Mouse (Mus musculus): ENCODE measurements at regions not wholly inside any gene's neighbourhood (a gene's known extent, or its start where the extent isn't known, plus 50 kb on each side); places are given as distances from the start of the nearest gene placed in this dataset.
A peak's percentile ranks its signal among the peaks of the same experiment; 100 is the strongest.

- Histone ChIP-seq H3K4me3 (no peak overlapping the region), H3K9me3 (replicated peaks) (no peaks in the 10 kb centered on the region), H3K4me2 (no peak overlapping the region), H3K4me1 (no peaks in the 10 kb centered on the region), H3K36me3 (ENCODE audit: poor library complexity, severe bottlenecking) (no peaks in the 10 kb centered on the region), H3K27me3 (no peaks in the 10 kb centered on the region), H3K27ac (no peak overlapping the region), H3K9ac (no peak overlapping the region)
- 0 out of 2 replicates have a peak, but pooled peaks have one; percentile 17 for ATAC-seq
- 85% methylated on average over 8 of the region's 8 CpGs for WGBS
These were observed 144.1 kb downstream of the Csl start for GRCm38 (mm10) chr10:99615371-99615770.

GRCm38 (mm10) chr10:99615779-99616178 is 143.7 kb downstream of the Csl start:
- Histone ChIP-seq H3K27ac (no peak overlapping the region), H3K4me2 (no peak overlapping the region), H3K27me3 (no peaks in the 10 kb centered on the region), H3K36me3 (ENCODE audit: poor library complexity, severe bottlenecking) (no peaks in the 10 kb centered on the region), H3K9me3 (replicated peaks) (no peaks in the 10 kb centered on the region), H3K4me3 (no peak overlapping the region), H3K4me1 (no peaks in the 10 kb centered on the region), H3K9ac (no peak overlapping the region)
- peak; percentile 77 for ATAC-seq
- WGBS, result 10% methylated on average over 6 of the region's 6 CpGs

- no peak overlapping the region for H3K4me3 ChIP-seq
- no peaks in the 10 kb centered on the region for H3K36me3 ChIP-seq (ENCODE audit: poor library complexity, severe bottlenecking)
- H3K4me1 ChIP-seq, result no peaks in the 10 kb centered on the region
- H3K27ac ChIP-seq, result no peak overlapping the region
- H3K27me3 ChIP-seq, result no peaks in the 10 kb centered on the region
- no peak overlapping the region for H3K4me2 ChIP-seq
- ATAC-seq, result no peak
- WGBS, result 89% methylated on average over 3 of the region's 3 CpGs
- no peak overlapping the region for H3K9ac ChIP-seq
- no peaks in the 10 kb centered on the region for H3K9me3 ChIP-seq (replicated peaks)
These were observed 141.8 kb downstream of the Csl start for GRCm38 (mm10) chr10:99617623-99618022.

GRCm38 (mm10) chr10:99619421-99620151 is 139.9 kb downstream of the Csl start:
- Histone ChIP-seq H3K4me1 (no peaks in the 10 kb centered on the region), H3K4me3 (no peak overlapping the region), H3K27me3 (no peaks in the 10 kb centered on the region), H3K4me2 (peak overlapping the region; percentile 22; the same call in 1 of the 2 replicates), H3K27ac (no peak overlapping the region), H3K9me3 (replicated peaks) (no peaks in the 10 kb centered on the region), H3K36me3 (ENCODE audit: poor library complexity, severe bottlenecking) (no peaks in the 10 kb centered on the region), H3K9ac (no peak overlapping the region)
- WGBS, result 44% methylated on average over 18 of the region's 18 CpGs
- peak; percentile 75 for ATAC-seq

GRCm38 (mm10) chr10:99620489-99620888 is 139.0 kb downstream of the Csl start:
- Histone ChIP-seq H3K4me2 (no peak overlapping the region), H3K27ac (no peak overlapping the region), H3K9ac (no peak overlapping the region), H3K9me3 (replicated peaks) (no peaks in the 10 kb centered on the region), H3K36me3 (ENCODE audit: poor library complexity, severe bottlenecking) (no peaks in the 10 kb centered on the region), H3K4me3 (no peak overlapping the region), H3K27me3 (no peaks in the 10 kb centered on the region), H3K4me1 (no peaks in the 10 kb centered on the region)
- no peak for ATAC-seq
- 90% methylated on average over 7 of the region's 7 CpGs for WGBS

GRCm38 (mm10) chr10:99627355-99627754 is 132.1 kb downstream of the Csl start:
- 85% methylated on average over 6 of the region's 6 CpGs for WGBS

GRCm38 (mm10) chr10:99632250-99632985 is 127.0 kb downstream of the Csl start:
- WGBS, result 71% methylated on average over 6 of the region's 6 CpGs
- Histone ChIP-seq H3K27me3 (no peaks in the 10 kb centered on the region), H3K36me3 (ENCODE audit: poor library complexity, severe bottlenecking) (no peaks in the 10 kb centered on the region), H3K9ac (no peak overlapping the region), H3K4me2 (no peak overlapping the region), H3K9me3 (replicated peaks) (no peaks in the 10 kb centered on the region; the same call in 1 of the 2 replicates), H3K4me3 (no peak overlapping the region), H3K27ac (no peak overlapping the region), H3K4me1 (no peaks in the 10 kb centered on the region)
- ATAC-seq, result no peak

More at GRCm38 (mm10) chr10:99627355-99627754, 132.1 kb downstream of the Csl start:
- Histone ChIP-seq H3K27me3 (no peaks in the 10 kb centered on the region), H3K4me3 (no peak overlapping the region), H3K4me1 (no peaks in the 10 kb centered on the region), H3K4me2 (no peak overlapping the region), H3K9me3 (replicated peaks) (no peaks in the 10 kb centered on the region; the same call in 1 of the 2 replicates), H3K27ac (no peak overlapping the region), H3K36me3 (ENCODE audit: poor library complexity, severe bottlenecking) (no peaks in the 10 kb centered on the region), H3K9ac (no peak overlapping the region)
- no peak for ATAC-seq

GRCm38 (mm10) chr10:99635796-99636195 is 123.7 kb downstream of the Csl start:
- Histone ChIP-seq H3K27ac (no peak overlapping the region), H3K4me2 (no peak overlapping the region), H3K9me3 (replicated peaks) (no peaks in the 10 kb centered on the region), H3K4me3 (no peak overlapping the region), H3K27me3 (no peaks in the 10 kb centered on the region), H3K9ac (no peak overlapping the region), H3K36me3 (ENCODE audit: poor library complexity, severe bottlenecking) (no peaks in the 10 kb centered on the region), H3K4me1 (peaks cover 11% of the 10 kb centered on the region)
- peak; percentile 23 for ATAC-seq
- 62% methylated on average over 4 of the region's 4 CpGs for WGBS

GRCm38 (mm10) chr10:99639022-99639421 is 120.4 kb downstream of the Csl start:
- WGBS, result 33% methylated on average over 7 of the region's 7 CpGs
- no peak overlapping the region for H3K4me3 ChIP-seq
- no peak overlapping the region for H3K9ac ChIP-seq
- peaks cover 16% of the 10 kb centered on the region for H3K4me1 ChIP-seq
- no peaks in the 10 kb centered on the region for H3K9me3 ChIP-seq (replicated peaks)
- peak overlapping the region; percentile 27; the same call in 1 of the 2 replicates for H3K27ac ChIP-seq
- peak; percentile 86 for ATAC-seq
- no peaks in the 10 kb centered on the region for H3K36me3 ChIP-seq (ENCODE audit: poor library complexity, severe bottlenecking)
- H3K4me2 ChIP-seq, result peak overlapping the region; percentile 15; the same call in 1 of the 2 replicates
- H3K27me3 ChIP-seq, result no peaks in the 10 kb centered on the region

- 38% methylated on average over 5 of the region's 5 CpGs for WGBS
- Histone ChIP-seq H3K36me3 (ENCODE audit: poor library complexity, severe bottlenecking) (no peaks in the 10 kb centered on the region), H3K4me1 (peaks cover 16% of the 10 kb centered on the region), H3K9ac (no peak overlapping the region), H3K27ac (peak overlapping the region; percentile 27; the same call in 1 of the 2 replicates), H3K9me3 (replicated peaks) (no peaks in the 10 kb centered on the region), H3K27me3 (no peaks in the 10 kb centered on the region), H3K4me3 (no peak overlapping the region), H3K4me2 (peak overlapping the region; percentile 15; the same call in 1 of the 2 replicates)
- ATAC-seq, result peak; percentile 80
These were observed 120.0 kb downstream of the Csl start for GRCm38 (mm10) chr10:99639469-99639868.

GRCm38 (mm10) chr10:99641784-99642183 is 117.7 kb downstream of the Csl start:
- H3K4me3 ChIP-seq, result no peak overlapping the region
- ATAC-seq, result peak; percentile 62
- no peaks in the 10 kb centered on the region for H3K36me3 ChIP-seq (ENCODE audit: poor library complexity, severe bottlenecking)
- H3K4me1 ChIP-seq, result peaks cover 16% of the 10 kb centered on the region
- H3K27ac ChIP-seq, result no peak overlapping the region
- WGBS, result 7% methylated on average over 11 of the region's 11 CpGs
- no peak overlapping the region for H3K4me2 ChIP-seq
- H3K9me3 ChIP-seq (replicated peaks), result no peaks in the 10 kb centered on the region
- no peaks in the 10 kb centered on the region for H3K27me3 ChIP-seq
- no peak overlapping the region for H3K9ac ChIP-seq

- Histone ChIP-seq H3K36me3 (ENCODE audit: poor library complexity, severe bottlenecking) (no peaks in the 10 kb centered on the region), H3K27me3 (no peaks in the 10 kb centered on the region), H3K4me3 (no peak overlapping the region), H3K27ac (no peak overlapping the region), H3K9me3 (replicated peaks) (no peaks in the 10 kb centered on the region), H3K4me2 (no peak overlapping the region), H3K4me1 (peaks cover 16% of the 10 kb centered on the region), H3K9ac (no peak overlapping the region)
- 68% methylated on average over 4 of the region's 4 CpGs for WGBS
- no peak for ATAC-seq
These were observed 117.1 kb downstream of the Csl start for GRCm38 (mm10) chr10:99642201-99642827.
